Mouse (Mus musculus) intestine, embryonic 16.5 days (tissue): Measurements from ENCODE around the gene March10. TPM values are rescaled to one million over a fixed set of nuclear protein-coding genes. Genes with fewer than 3 reads are reported as not detected.

Experiments
- ATAC-seq: fragments of 200-750 bp; cut with Nextera tagmentation; 2 replicates; pipeline ENCODE4 v1.8.0; 2017; ENCODE audit warnings: moderate TSS enrichment, moderate library complexity
- H3K27ac ChIP-seq: fragments of 300-500 bp; sonication (generic); 2 replicates; pipeline ENCODE4 v1.5.1; 2014; ENCODE audit warnings: mild to moderate bottlenecking, low read length
- H3K27me3 ChIP-seq: fragments of 300-500 bp; sonication (generic); replicated peaks from 2 replicates; pipeline ENCODE4 v1.6.1; 2014; ENCODE audit warnings: low read length, control low read depth, mixed read lengths; ENCODE audit not compliant: control insufficient read depth, insufficient read depth
- H3K36me3 ChIP-seq: fragments of 300-500 bp; sonication (generic); 2 replicates; pipeline ENCODE4 v1.6.1; 2014; ENCODE audit warnings: low read length, control low read depth; ENCODE audit not compliant: control insufficient read depth, insufficient read depth
- H3K4me1 ChIP-seq: fragments of 300-500 bp; sonication (generic); 2 replicates; pipeline ENCODE4 v1.6.1; 2014; ENCODE audit warnings: low read length, control low read depth, mixed read lengths; ENCODE audit not compliant: control insufficient read depth, insufficient read depth
- H3K4me2 ChIP-seq: fragments of 300-500 bp; sonication (generic); 2 replicates; pipeline ENCODE4 v1.6.1; 2014; ENCODE audit warnings: low read depth, low read length, control low read depth
- H3K4me3 ChIP-seq: fragments of 300-500 bp; sonication (generic); 2 replicates; pipeline ENCODE4 v1.5.1; 2014; ENCODE audit warnings: mild to moderate bottlenecking, low read length
- H3K9ac ChIP-seq: fragments of 300-500 bp; sonication (generic); 2 replicates; pipeline ENCODE4 v1.6.1; 2014; ENCODE audit warnings: low read depth, low read length
- H3K9me3 ChIP-seq: fragments of 300-500 bp; sonication (generic); 2 replicates; pipeline ENCODE4 v1.6.1; 2016; ENCODE audit warnings: low read length, control low read depth; ENCODE audit not compliant: control insufficient read depth
- WGBS: fragments of 180-500 bp; shearing (Covaris S2); extraction: QIAGEN DNeasy Blood & Tissue Kit; methylation state at CpG from one replicate; pipeline ENCODE4 v1.1.7; 2014; 5-methylcytosine and 5-hydroxymethylcytosine counted together
- polyA plus RNA-seq: library from polyadenylated mRNA; unstranded; fragments of >200 nt; fragmentation: Nextera tagmentation; extraction: Ambion mirVana; gene quantifications from 2 replicates; pipeline ENCODE4 v1.2.1, GENCODE M21; 2015

Gene March10
- polyA plus RNA-seq, 1 experiment from 2014 or later: 0.13 TPM

DNA sequence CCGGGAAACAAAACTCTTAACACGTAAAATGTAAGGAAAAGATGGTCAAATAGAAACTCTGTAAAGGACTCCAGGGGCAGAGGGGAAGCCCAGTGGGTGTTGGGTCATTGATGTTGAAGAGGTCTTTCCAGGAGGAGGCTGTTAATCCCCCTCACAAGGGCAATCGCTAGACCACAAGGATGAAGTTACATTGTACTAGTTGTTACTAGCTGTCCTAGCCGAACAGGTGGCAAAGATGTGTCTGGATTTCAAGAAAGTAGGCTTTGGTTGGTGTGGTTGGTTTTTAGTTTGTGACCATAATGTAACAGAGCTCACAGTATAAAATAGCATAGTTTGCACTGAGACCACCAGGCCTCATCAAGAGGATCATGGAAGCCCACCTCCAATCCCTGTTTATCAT is 3.5 kb downstream of the March10 start:
- H3K4me1 ChIP-seq: peaks cover 18% of the 10 kb centered on the region
- H3K9me3 ChIP-seq: no peaks in the 10 kb centered on the region
- no peak overlapping the region for H3K4me3 ChIP-seq
- H3K36me3 ChIP-seq: no peaks in the 10 kb centered on the region
- H3K27ac ChIP-seq: peak overlapping the region; percentile 51
- H3K27me3 ChIP-seq: no peaks in the 10 kb centered on the region
- H3K9ac ChIP-seq: no peak overlapping the region
- WGBS: 85% methylated on average over 4 of the region's 4 CpGs
- ATAC-seq: no peak
- H3K4me2 ChIP-seq: peak overlapping the region; percentile 27; the same call in 1 of the 2 replicates

DNA sequence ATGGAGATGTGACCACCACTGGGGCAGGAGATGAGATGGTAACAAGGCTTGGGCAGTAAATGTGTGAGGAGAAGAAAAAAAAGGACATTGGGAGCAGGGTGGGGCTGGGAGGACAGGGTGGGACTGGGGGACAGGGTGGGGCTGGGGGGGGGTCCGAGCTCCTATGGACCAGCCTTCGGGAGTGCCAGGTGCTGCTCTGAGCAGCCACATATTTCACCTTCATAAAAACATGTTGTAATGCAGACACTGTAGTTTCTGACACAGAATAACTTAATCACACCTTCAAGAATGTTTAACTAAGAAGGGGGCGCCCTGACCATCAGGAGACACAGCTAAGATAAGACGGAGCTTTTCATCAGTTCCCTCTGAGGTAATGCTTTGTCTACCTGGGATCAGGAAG is 4.0 kb downstream of the March10 start:
- Histone ChIP-seq H3K27me3 (no peaks in the 10 kb centered on the region), H3K4me1 (peaks cover 18% of the 10 kb centered on the region), H3K27ac (peak overlapping the region; percentile 51), H3K36me3 (no peaks in the 10 kb centered on the region), H3K4me2 (peak overlapping the region; percentile 27; the same call in 1 of the 2 replicates), H3K9me3 (no peaks in the 10 kb centered on the region), H3K4me3 (no peak overlapping the region), H3K9ac (no peak overlapping the region)
- 55% methylated on average over 4 of the region's 4 CpGs for WGBS
- ATAC-seq: peak; percentile 91

DNA sequence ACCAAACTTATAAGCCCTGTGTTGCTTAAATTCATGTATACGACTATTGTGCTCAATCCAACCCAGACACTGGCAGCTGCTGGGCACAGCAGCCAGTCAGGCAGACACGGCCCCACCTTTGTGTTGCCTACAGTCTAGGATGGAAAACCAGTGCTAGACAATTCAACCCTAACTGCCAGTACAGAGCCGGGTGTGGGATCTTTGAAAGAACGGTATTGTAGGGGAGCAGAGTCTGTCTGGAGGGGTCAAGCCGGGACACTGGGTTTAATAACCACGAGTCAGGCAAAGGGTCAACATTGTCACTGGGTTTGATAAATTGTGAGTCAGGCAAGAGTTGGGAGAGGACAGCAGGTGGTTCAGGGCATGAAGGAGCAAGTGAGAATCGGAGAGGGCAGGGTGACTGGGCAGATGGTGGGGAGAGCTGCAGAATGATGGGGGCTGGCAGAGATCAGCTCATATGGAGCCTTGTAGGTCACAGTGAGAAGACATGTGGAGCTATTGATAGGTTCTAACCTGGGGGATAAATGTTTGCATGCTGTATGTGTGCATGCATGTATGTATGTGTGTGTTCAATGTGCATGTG is 4.9 kb downstream of the March10 start:
- no peaks in the 10 kb centered on the region for H3K36me3 ChIP-seq
- no peaks in the 10 kb centered on the region for H3K27me3 ChIP-seq
- H3K9ac ChIP-seq: no peak overlapping the region
- peaks cover 17% of the 10 kb centered on the region for H3K4me1 ChIP-seq
- H3K27ac ChIP-seq: no peak overlapping the region
- H3K4me3 ChIP-seq: no peak overlapping the region
- no peak overlapping the region for H3K4me2 ChIP-seq
- ATAC-seq: 0 out of 2 replicates have a peak, but pooled peaks have one; percentile 14
- H3K9me3 ChIP-seq: no peaks in the 10 kb centered on the region
- WGBS: 43% methylated on average over 7 of the region's 7 CpGs

DNA sequence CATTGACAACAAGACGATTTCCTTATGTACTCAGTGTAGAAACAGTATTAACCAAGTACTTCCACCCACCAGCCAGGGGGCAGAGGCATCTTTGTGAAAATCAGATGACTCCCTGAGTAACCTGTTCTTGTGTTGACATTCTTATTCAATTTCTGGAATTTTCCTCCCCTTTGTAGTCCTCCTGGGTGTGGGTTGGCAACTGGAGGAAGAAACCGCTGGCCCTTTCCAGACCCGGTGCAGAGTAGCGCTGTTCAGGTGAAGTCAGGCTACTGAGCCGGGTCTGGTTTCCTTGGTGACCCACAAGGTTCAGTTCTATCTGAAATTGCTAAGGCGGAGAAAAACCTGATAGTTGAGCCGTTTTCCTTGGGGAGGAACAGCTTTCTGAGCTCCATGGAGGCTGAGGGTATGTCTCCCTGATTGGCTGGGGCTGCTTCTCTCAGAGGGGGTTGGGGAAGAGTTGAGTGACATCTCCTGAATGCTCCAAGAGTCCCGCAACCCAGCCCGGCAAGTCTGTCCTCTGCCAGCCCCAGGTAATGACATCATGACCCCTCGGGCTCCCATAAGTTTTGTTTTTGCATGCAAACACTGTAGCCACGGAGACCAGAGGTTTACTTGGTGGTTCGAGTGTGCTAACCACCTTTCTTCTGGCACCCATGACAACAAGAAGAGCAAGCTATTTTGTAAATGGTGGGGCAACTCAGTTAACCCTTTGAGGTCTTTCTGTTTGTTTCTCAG is 6.8 kb downstream of the March10 start:
- ATAC-seq: no peak
- Histone ChIP-seq H3K36me3 (no peaks in the 10 kb centered on the region), H3K27ac (no peak overlapping the region), H3K4me2 (no peak overlapping the region), H3K9ac (no peak overlapping the region), H3K27me3 (no peaks in the 10 kb centered on the region), H3K4me3 (no peak overlapping the region), H3K4me1 (peaks cover 14% of the 10 kb centered on the region), H3K9me3 (no peaks in the 10 kb centered on the region)
- WGBS: 56% methylated on average over 12 of the region's 12 CpGs

DNA sequence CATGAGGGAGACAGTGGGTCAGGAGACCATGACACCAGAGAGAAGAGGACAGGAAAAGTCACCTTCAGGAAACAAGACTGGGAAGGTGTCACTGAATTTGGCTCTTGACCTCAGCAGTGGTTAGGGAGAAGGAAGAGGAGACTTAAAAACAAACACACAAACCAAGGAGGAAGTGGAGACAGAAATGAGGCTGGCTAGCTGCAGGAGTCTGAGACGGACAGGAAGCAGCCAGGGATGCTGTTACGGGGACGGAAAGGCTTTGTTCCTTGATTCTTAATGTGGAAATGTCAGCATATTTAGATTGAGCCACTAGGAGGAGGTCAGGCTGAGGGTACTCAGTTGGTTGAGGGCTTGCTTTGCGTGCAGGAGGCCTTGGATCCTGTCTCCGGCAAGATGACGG is 8.9 kb downstream of the March10 start:
- peaks cover 21% of the 10 kb centered on the region for H3K4me1 ChIP-seq
- H3K27ac ChIP-seq: no peak overlapping the region
- no peaks in the 10 kb centered on the region for H3K9me3 ChIP-seq
- no peaks in the 10 kb centered on the region for H3K27me3 ChIP-seq
- no peak overlapping the region for H3K4me2 ChIP-seq
- no peak for ATAC-seq
- 71% methylated on average over 6 of the region's 6 CpGs for WGBS
- H3K36me3 ChIP-seq: no peaks in the 10 kb centered on the region
- H3K9ac ChIP-seq: no peak overlapping the region
- no peak overlapping the region for H3K4me3 ChIP-seq

DNA sequence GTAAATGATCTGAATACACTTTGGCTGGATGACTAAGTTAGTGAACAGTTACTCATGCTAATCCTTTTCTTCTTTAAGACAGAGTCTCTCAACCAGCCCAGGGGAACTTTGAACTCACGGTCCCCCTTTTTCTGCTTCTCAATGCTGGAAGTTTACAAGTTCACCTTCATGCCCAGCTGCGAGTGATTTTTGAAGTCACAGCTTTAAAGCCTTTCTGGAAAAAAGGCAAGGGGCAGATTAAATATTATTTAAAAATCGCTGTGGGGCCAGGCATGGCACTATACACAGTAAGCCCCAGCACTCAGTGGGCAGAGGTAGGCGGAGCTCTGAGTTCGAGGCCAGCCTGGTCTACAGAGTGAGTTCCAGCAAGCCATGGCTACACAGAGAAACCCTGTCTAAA is 10.3 kb downstream of the March10 start:
- no peak for ATAC-seq
- no peaks in the 10 kb centered on the region for H3K27me3 ChIP-seq
- WGBS: 88% methylated on average over 5 of the region's 5 CpGs
- no peaks in the 10 kb centered on the region for H3K36me3 ChIP-seq
- H3K9ac ChIP-seq: no peak overlapping the region
- no peaks in the 10 kb centered on the region for H3K9me3 ChIP-seq
- H3K27ac ChIP-seq: no peak overlapping the region
- no peak overlapping the region for H3K4me2 ChIP-seq
- peaks cover 17% of the 10 kb centered on the region for H3K4me1 ChIP-seq
- no peak overlapping the region for H3K4me3 ChIP-seq

DNA sequence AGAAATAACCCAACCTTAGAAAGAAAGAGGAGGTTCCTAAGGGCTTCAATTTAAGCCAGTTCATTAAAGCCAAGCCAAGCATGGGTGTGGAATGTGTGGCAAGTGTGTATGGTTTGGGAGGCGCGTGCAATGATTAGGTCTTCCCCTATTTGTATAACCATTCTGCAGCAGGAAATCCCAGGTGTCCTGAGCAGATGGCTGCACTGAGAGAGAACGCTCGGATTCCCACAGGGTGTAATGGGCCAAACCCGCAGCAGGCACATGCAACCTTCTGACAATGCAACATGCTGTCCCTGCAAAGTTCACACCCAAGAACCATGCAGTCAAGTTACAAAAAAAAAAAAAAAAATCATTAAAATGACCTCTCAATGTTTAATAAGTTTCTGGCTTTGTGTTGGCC is 10.8 kb downstream of the March10 start:
- H3K27me3 ChIP-seq: no peaks in the 10 kb centered on the region
- no peak overlapping the region for H3K9ac ChIP-seq
- H3K36me3 ChIP-seq: no peaks in the 10 kb centered on the region
- no peak overlapping the region for H3K4me3 ChIP-seq
- H3K4me2 ChIP-seq: no peak overlapping the region
- ATAC-seq: no peak
- peaks cover 17% of the 10 kb centered on the region for H3K4me1 ChIP-seq
- H3K9me3 ChIP-seq: no peaks in the 10 kb centered on the region
- H3K27ac ChIP-seq: no peak overlapping the region
- 71% methylated on average over 5 of the region's 5 CpGs for WGBS

DNA sequence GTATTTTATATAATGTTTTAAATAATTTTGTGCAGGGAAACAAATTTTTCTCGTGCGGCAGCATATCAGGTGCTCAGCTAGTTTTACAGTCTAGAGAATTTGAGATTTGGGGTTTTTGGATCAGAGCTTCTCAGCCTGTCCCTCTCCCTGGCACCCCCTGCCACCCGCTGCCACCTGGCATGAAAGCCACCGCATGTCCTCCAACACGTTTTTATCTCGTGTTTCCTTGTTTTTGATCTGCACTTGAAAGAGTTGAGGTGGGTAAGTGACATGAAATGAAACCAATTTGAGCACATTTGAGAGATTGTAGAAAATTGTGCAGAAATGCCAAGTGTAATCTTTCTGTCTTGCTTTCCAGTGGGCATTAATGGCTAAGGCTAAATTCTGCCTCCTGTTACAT is 11.6 kb downstream of the March10 start:
- ATAC-seq: no peak
- Histone ChIP-seq H3K4me3 (no peak overlapping the region), H3K9me3 (no peaks in the 10 kb centered on the region), H3K27ac (no peak overlapping the region), H3K4me2 (no peak overlapping the region), H3K9ac (no peak overlapping the region), H3K27me3 (no peaks in the 10 kb centered on the region), H3K4me1 (peaks cover 17% of the 10 kb centered on the region), H3K36me3 (no peaks in the 10 kb centered on the region)
- WGBS: 79% methylated on average over 6 of the region's 6 CpGs

DNA sequence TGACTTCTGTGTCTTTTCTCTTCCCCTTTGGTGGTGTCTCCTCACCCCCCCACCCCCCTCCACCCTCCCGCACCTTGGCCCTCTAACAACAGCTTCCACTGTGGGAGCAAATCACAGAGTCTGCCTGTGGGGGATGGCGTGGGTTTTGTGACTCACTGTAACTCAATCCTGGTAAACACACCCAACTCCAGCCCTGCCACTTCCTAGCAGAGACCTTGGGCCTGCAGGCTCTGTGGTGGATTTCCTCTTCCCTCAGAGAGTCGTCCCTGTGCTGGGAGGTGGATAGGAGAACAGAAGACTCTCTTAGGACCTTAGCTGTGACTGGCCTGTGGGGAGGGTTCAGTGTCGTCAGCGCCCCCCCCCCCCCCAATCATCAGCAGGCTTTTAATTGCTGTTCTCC is 13.0 kb downstream of the March10 start:
- Histone ChIP-seq H3K4me1 (peaks cover 14% of the 10 kb centered on the region), H3K9ac (no peak overlapping the region), H3K4me3 (no peak overlapping the region), H3K9me3 (no peaks in the 10 kb centered on the region), H3K27ac (no peak overlapping the region), H3K4me2 (no peak overlapping the region), H3K36me3 (no peaks in the 10 kb centered on the region), H3K27me3 (no peaks in the 10 kb centered on the region)
- ATAC-seq: peak; percentile 51
- WGBS: 33% methylated on average over 5 of the region's 5 CpGs
